15 mouse cellular contexts compared by ENCODE assay signal in genomic region chr11:118667946-118668345, GRCm38 (mm10).
DNase-seq lines count a peak whose midpoint lies in the region; ATAC-seq and TF ChIP-seq lines count a peak whose summit lies in the region.
"Had no signal": no experiment of that assay in that cellular context is flagged by ENCODE, and none has a peak within 500 bp of the region (broad histone marks: within the 10 kb centered on the region; RNA-seq: fewer than 3 reads in every experiment).

No protein-coding gene starts in this region.

- no peak for TF ChIP-seq CTCF in gastrocnemius, adult 2 months (IDR thresholded peaks at IDR 0.05)

- no peaks in the 10 kb centered on the region for H3K27me3 ChIP-seq in hindbrain, embryonic 13.5 days
- H3K27me3 ChIP-seq in hindbrain, embryonic 10.5 days (ENCODE audit: insufficient read depth, poor library complexity, severe bottlenecking), result no peaks in the 10 kb centered on the region
- H3K27me3 ChIP-seq: neural tube, embryonic 12.5 days had no signal

- no peak overlapping the region for H3K4me2 ChIP-seq in hindbrain, embryonic 13.5 days
- H3K4me2 ChIP-seq: limb, embryonic 13.5 days; midbrain, embryonic 11.5 days; neural tube, embryonic 12.5 days had no signal

- 43% methylated on average over 1 of the region's 1 CpGs for WGBS in hindbrain, embryonic 13.5 days
- WGBS in hindbrain, embryonic 10.5 days, result 58% methylated on average over 1 of the region's 1 CpGs

- no peak for ATAC-seq in hindbrain, embryonic 13.5 days (ENCODE audit: low FRiP score)
- ATAC-seq: liver, postnatal 0 days had no signal

- no peak for DNase-seq in hindbrain, embryonic 10.5 days (ENCODE audit: low spot score)
- peak; percentile 32 to 35 for DNase-seq in adrenal gland, postnatal 36 days
- DNase-seq in heart, postnatal 36 days, result peak; percentile 9 to 18
- peak; percentile 11 to 41 for DNase-seq in kidney, postnatal 4 days
- DNase-seq in right cerebral cortex, adult 18-20 months, result no peak
- no peak for DNase-seq in gastrocnemius, adult 2 months
- DNase-seq: cerebellum, adult 8-10 months; layer of hippocampus, postnatal 36 days; liver, postnatal 0 days; spleen, adult 18-20 months had no signal

- peaks cover 72% of the 10 kb centered on the region for H3K4me1 ChIP-seq in hindbrain, embryonic 13.5 days (replicated peaks)
- peaks cover 37% of the 10 kb centered on the region for H3K4me1 ChIP-seq in hindbrain, embryonic 10.5 days (replicated peaks)

- no peak overlapping the region for H3K9ac ChIP-seq in hindbrain, embryonic 13.5 days
- H3K9ac ChIP-seq: limb, embryonic 13.5 days; liver, postnatal 0 days; neural tube, embryonic 12.5 days had no signal

- no peak overlapping the region for H3K4me3 ChIP-seq in hindbrain, embryonic 13.5 days
- no peak overlapping the region for H3K4me3 ChIP-seq in hindbrain, embryonic 10.5 days
- H3K4me3 ChIP-seq in gastrocnemius, adult 2 months, result no peak overlapping the region
- H3K4me3 ChIP-seq: forebrain, embryonic 10.5 days; limb, embryonic 13.5 days; neural tube, embryonic 12.5 days had no signal

- no peaks in the 10 kb centered on the region for H3K9me3 ChIP-seq in hindbrain, embryonic 13.5 days
- no peaks in the 10 kb centered on the region for H3K9me3 ChIP-seq in hindbrain, embryonic 10.5 days
- H3K9me3 ChIP-seq: forebrain, embryonic 10.5 days; limb, embryonic 13.5 days; neural tube, embryonic 12.5 days had no signal

- no peaks in the 10 kb centered on the region for H3K36me3 ChIP-seq in hindbrain, embryonic 13.5 days
- H3K36me3 ChIP-seq in hindbrain, embryonic 10.5 days, result no peaks in the 10 kb centered on the region
- H3K36me3 ChIP-seq: forebrain, embryonic 10.5 days; limb, embryonic 13.5 days; neural tube, embryonic 12.5 days had no signal

- peak overlapping the region; percentile 45; the same call in 1 of the 2 replicates for H3K27ac ChIP-seq in hindbrain, embryonic 13.5 days
- no peak overlapping the region for H3K27ac ChIP-seq in hindbrain, embryonic 10.5 days
- H3K27ac ChIP-seq in gastrocnemius, adult 2 months, result no peak overlapping the region
- H3K27ac ChIP-seq: forebrain, embryonic 10.5 days; limb, embryonic 13.5 days; neural tube, embryonic 12.5 days had no signal

- intact Hi-C loops in heart, postnatal 36 days (cut with DNase I), result no loop called here
- intact Hi-C loops in gastrocnemius, adult 2 months (cut with DNase I), result no loop called here

Comparison
In these comparisons a context has a peak if more than half of its experiments do, and no peak if none do; other contexts are left out.
1. DNase-seq: peak in adrenal gland, postnatal 36 days (2 of 2), heart, postnatal 36 days (2 of 2) and kidney, postnatal 4 days (2 of 2); none in hindbrain, embryonic 10.5 days (single experiment), right cerebral cortex, adult 18-20 months (single experiment) and gastrocnemius, adult 2 months (single experiment).